Mouse (Mus musculus) liver, adult 2 months (tissue): ENCODE measurements around the gene Dcaf8.

Experiments
- CTCF ChIP-seq: fragments of 200-500 bp; IDR thresholded peaks from 2 replicates; pipeline ENCODE4 v1.5.1; 2011; ENCODE audit warnings: low read depth, low read length, control low read depth
- POLR2A ChIP-seq: fragments of 200-500 bp; IDR thresholded peaks from 2 replicates; pipeline ENCODE4 v1.6.1; 2011; ENCODE audit warnings: low read length, control low read depth; ENCODE audit not compliant: insufficient read depth; ENCODE audit errors: extremely low read depth

DNA sequence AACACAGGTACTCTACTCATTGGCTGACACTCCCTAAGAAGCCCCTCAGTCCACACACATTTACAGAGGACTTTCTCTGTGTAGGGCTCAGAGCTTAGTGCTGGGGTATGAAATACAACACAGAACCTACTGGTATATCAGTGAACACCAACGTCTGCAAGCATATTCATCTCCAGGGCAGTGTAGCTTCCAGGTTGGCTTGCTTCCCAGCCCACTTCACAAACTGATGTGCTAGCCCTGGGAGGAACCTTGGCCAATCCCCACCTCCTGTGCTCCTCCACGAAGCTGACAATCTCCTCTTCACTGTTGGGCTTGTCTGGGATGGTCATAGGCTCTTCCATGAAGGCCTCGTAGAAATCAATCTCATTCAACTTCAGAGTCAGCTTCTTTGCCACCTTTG, 66.9 kb downstream of the Dcaf8 start:
- no peak for TF ChIP-seq POLR2A
- TF ChIP-seq CTCF: no peak
